Mouse (Mus musculus): ENCODE measurements around the gene Olfr961. TPM values are rescaled to one million over a fixed set of nuclear protein-coding genes. Genes with fewer than 3 reads are reported as not detected.

Olfr961 gene
- total RNA-seq, 1 experiment = not detected

GRCm38 (mm10) chr9:39654756-39655396 is 10.0 kb downstream of the Olfr961 start:
- no peaks in the 10 kb centered on the region for H3K36me3 ChIP-seq (ENCODE audit: control insufficient read depth, insufficient read depth, low read length, poor library complexity, severe bottlenecking)
- in situ Hi-C loops (cut with MboI; ENCODE audit: low sequenced_read_pairs in 2 of 2, unreplicated experiment in 2 of 2) = no loop called here
- H3K4me3 ChIP-seq (ENCODE audit: insufficient read depth in 1 of 2, low read depth in 1 of 2, low read length in 2 of 2, poor library complexity in 1 of 2, severe bottlenecking in 1 of 2) = no peak overlapping the region
- H3K4me1 ChIP-seq (ENCODE audit: control insufficient read depth in 2 of 2, insufficient read depth in 2 of 2, low read length in 2 of 2, poor library complexity in 1 of 2) = no peaks in the 10 kb centered on the region
- TF ChIP-seq ZC3H11A (IDR thresholded peaks at IDR 0.05; ENCODE audit: borderline replicate concordance, low read depth, low read length) = no peak
- TF ChIP-seq HCFC1 (IDR thresholded peaks at IDR 0.05; ENCODE audit: borderline replicate concordance, insufficient read depth, low read length) = no peak
- TF ChIP-seq ZNF384 (IDR thresholded peaks at IDR 0.05; ENCODE audit: low read depth, low read length) = no peak
- TF ChIP-seq CHD2 (IDR thresholded peaks at IDR 0.05; ENCODE audit: low read depth, low read length) = no peak
- TF ChIP-seq MAFK (IDR thresholded peaks at IDR 0.05; ENCODE audit: insufficient read depth, low read depth, low read length) = no peak
- DNase-seq (ENCODE audit: low read depth, low spot score) = no peak
- no peaks in the 10 kb centered on the region for H3K9me3 ChIP-seq (ENCODE audit: control insufficient read depth, insufficient read depth, low read depth, low read length)
- H3K9ac ChIP-seq (ENCODE audit: insufficient read depth, low read depth, low read length, poor library complexity, severe bottlenecking) = no peak overlapping the region
- H3K27ac ChIP-seq (ENCODE audit: insufficient read depth, low read depth, low read length, poor library complexity, severe bottlenecking) = no peak overlapping the region

GRCm38 (mm10) chr9:39666905-39667304 is 22.0 kb downstream of the Olfr961 start, which contains the start of gene Olfr963:
Olfr963 (plus strand) TSS chr9:39667205.
- H3K27ac ChIP-seq (ENCODE audit: insufficient read depth, low read depth, low read length, poor library complexity, severe bottlenecking) = no peak within 1 kb of the TSS
- H3K9me3 ChIP-seq (ENCODE audit: control insufficient read depth, insufficient read depth, low read depth, low read length) = no peaks in the 10 kb centered on the region
- no peak within 1 kb of the TSS for H3K4me3 ChIP-seq (ENCODE audit: insufficient read depth in 1 of 2, low read depth in 1 of 2, low read length in 2 of 2, poor library complexity in 1 of 2, severe bottlenecking in 1 of 2)
- no peaks in the 10 kb centered on the region for H3K4me1 ChIP-seq (ENCODE audit: control insufficient read depth in 2 of 2, insufficient read depth in 2 of 2, low read length in 2 of 2, poor library complexity in 1 of 2)
- no peak for DNase-seq (ENCODE audit: low read depth, low spot score)
- TF ChIP-seq ZC3H11A (IDR thresholded peaks at IDR 0.05; ENCODE audit: borderline replicate concordance, low read depth, low read length) (no peak), HCFC1 (IDR thresholded peaks at IDR 0.05; ENCODE audit: borderline replicate concordance, insufficient read depth, low read length) (no peak)
- H3K9ac ChIP-seq (ENCODE audit: insufficient read depth, low read depth, low read length, poor library complexity, severe bottlenecking) = no peak within 1 kb of the TSS
- no peaks in the 10 kb centered on the region for H3K36me3 ChIP-seq (ENCODE audit: control insufficient read depth, insufficient read depth, low read length, poor library complexity, severe bottlenecking)
- in situ Hi-C loops (cut with MboI; ENCODE audit: low sequenced_read_pairs in 2 of 2, unreplicated experiment in 2 of 2) = no loop called here

GRCm38 (mm10) chr9:39669723-39670122 is 24.8 kb downstream of the Olfr961 start:
- no peak for DNase-seq (ENCODE audit: low read depth, low spot score)
- in situ Hi-C loops (cut with MboI; ENCODE audit: low sequenced_read_pairs in 2 of 2, unreplicated experiment in 2 of 2) = no loop called here
- no peak for TF ChIP-seq MAFK (IDR thresholded peaks at IDR 0.05; ENCODE audit: insufficient read depth, low read depth, low read length)
- no peak for TF ChIP-seq ZNF384 (IDR thresholded peaks at IDR 0.05; ENCODE audit: low read depth, low read length)
- no peak for TF ChIP-seq HCFC1 (IDR thresholded peaks at IDR 0.05; ENCODE audit: borderline replicate concordance, insufficient read depth, low read length)
- no peak for TF ChIP-seq CHD2 (IDR thresholded peaks at IDR 0.05; ENCODE audit: low read depth, low read length)
- TF ChIP-seq ZC3H11A (IDR thresholded peaks at IDR 0.05; ENCODE audit: borderline replicate concordance, low read depth, low read length) = no peak
- Histone ChIP-seq H3K36me3 (ENCODE audit: control insufficient read depth, insufficient read depth, low read length, poor library complexity, severe bottlenecking) (no peaks in the 10 kb centered on the region), H3K27ac (ENCODE audit: insufficient read depth, low read depth, low read length, poor library complexity, severe bottlenecking) (no peak overlapping the region), H3K4me3 (ENCODE audit: insufficient read depth in 1 of 2, low read depth in 1 of 2, low read length in 2 of 2, poor library complexity in 1 of 2, severe bottlenecking in 1 of 2) (no peak overlapping the region), H3K9ac (ENCODE audit: insufficient read depth, low read depth, low read length, poor library complexity, severe bottlenecking) (no peak overlapping the region), H3K9me3 (ENCODE audit: control insufficient read depth, insufficient read depth, low read depth, low read length) (no peaks in the 10 kb centered on the region), H3K4me1 (ENCODE audit: control insufficient read depth in 2 of 2, insufficient read depth in 2 of 2, low read length in 2 of 2, poor library complexity in 1 of 2) (no peaks in the 10 kb centered on the region)

- Histone ChIP-seq H3K4me3 (ENCODE audit: insufficient read depth in 1 of 2, low read depth in 1 of 2, low read length in 2 of 2, poor library complexity in 1 of 2, severe bottlenecking in 1 of 2) (no peak overlapping the region), H3K27ac (ENCODE audit: insufficient read depth, low read depth, low read length, poor library complexity, severe bottlenecking) (no peak overlapping the region), H3K9me3 (ENCODE audit: control insufficient read depth, insufficient read depth, low read depth, low read length) (no peaks in the 10 kb centered on the region), H3K9ac (ENCODE audit: insufficient read depth, low read depth, low read length, poor library complexity, severe bottlenecking) (no peak overlapping the region), H3K36me3 (ENCODE audit: control insufficient read depth, insufficient read depth, low read length, poor library complexity, severe bottlenecking) (no peaks in the 10 kb centered on the region), H3K4me1 (ENCODE audit: control insufficient read depth in 2 of 2, insufficient read depth in 2 of 2, low read length in 2 of 2, poor library complexity in 1 of 2) (no peaks in the 10 kb centered on the region)
- in situ Hi-C loops (cut with MboI; ENCODE audit: low sequenced_read_pairs in 2 of 2, unreplicated experiment in 2 of 2) = no loop called here
- no peak for DNase-seq (ENCODE audit: low read depth, low spot score)
- TF ChIP-seq HCFC1 (IDR thresholded peaks at IDR 0.05; ENCODE audit: borderline replicate concordance, insufficient read depth, low read length) (no peak), ZC3H11A (IDR thresholded peaks at IDR 0.05; ENCODE audit: borderline replicate concordance, low read depth, low read length) (no peak), CHD2 (IDR thresholded peaks at IDR 0.05; ENCODE audit: low read depth, low read length) (no peak), ZNF384 (IDR thresholded peaks at IDR 0.05; ENCODE audit: low read depth, low read length) (no peak), MAFK (IDR thresholded peaks at IDR 0.05; ENCODE audit: insufficient read depth, low read depth, low read length) (no peak)
Observed at GRCm38 (mm10) chr9:39674820-39675219, 29.9 kb downstream of the Olfr961 start.

GRCm38 (mm10) chr9:39678557-39678956 is 33.7 kb downstream of the Olfr961 start:
- in situ Hi-C loops (cut with MboI; ENCODE audit: low sequenced_read_pairs in 2 of 2, unreplicated experiment in 2 of 2) = no loop called here
- H3K9ac ChIP-seq (ENCODE audit: insufficient read depth, low read depth, low read length, poor library complexity, severe bottlenecking) = no peak overlapping the region
- no peaks in the 10 kb centered on the region for H3K36me3 ChIP-seq (ENCODE audit: control insufficient read depth, insufficient read depth, low read length, poor library complexity, severe bottlenecking)
- no peak overlapping the region for H3K4me3 ChIP-seq (ENCODE audit: insufficient read depth in 1 of 2, low read depth in 1 of 2, low read length in 2 of 2, poor library complexity in 1 of 2, severe bottlenecking in 1 of 2)
- H3K4me1 ChIP-seq (ENCODE audit: control insufficient read depth in 2 of 2, insufficient read depth in 2 of 2, low read length in 2 of 2, poor library complexity in 1 of 2) = no peaks in the 10 kb centered on the region
- no peaks in the 10 kb centered on the region for H3K9me3 ChIP-seq (ENCODE audit: control insufficient read depth, insufficient read depth, low read depth, low read length)
- DNase-seq (ENCODE audit: low read depth, low spot score) = no peak
- TF ChIP-seq MAFK (IDR thresholded peaks at IDR 0.05; ENCODE audit: insufficient read depth, low read depth, low read length) (no peak), HCFC1 (IDR thresholded peaks at IDR 0.05; ENCODE audit: borderline replicate concordance, insufficient read depth, low read length) (no peak), ZC3H11A (IDR thresholded peaks at IDR 0.05; ENCODE audit: borderline replicate concordance, low read depth, low read length) (no peak), ZNF384 (IDR thresholded peaks at IDR 0.05; ENCODE audit: low read depth, low read length) (no peak), CHD2 (IDR thresholded peaks at IDR 0.05; ENCODE audit: low read depth, low read length) (no peak)
- H3K27ac ChIP-seq (ENCODE audit: insufficient read depth, low read depth, low read length, poor library complexity, severe bottlenecking) = no peak overlapping the region
